Mouse (Mus musculus) left cerebral cortex, adult 11 months (tissue): ENCODE data around the gene Dusp1.

ENCODE experiments used
- DNase-seq: peaks from one replicate; pipeline ENCODE4 v3.0.0; 2022; ENCODE audit warnings: low spot score

Dusp1 gene

DNA sequence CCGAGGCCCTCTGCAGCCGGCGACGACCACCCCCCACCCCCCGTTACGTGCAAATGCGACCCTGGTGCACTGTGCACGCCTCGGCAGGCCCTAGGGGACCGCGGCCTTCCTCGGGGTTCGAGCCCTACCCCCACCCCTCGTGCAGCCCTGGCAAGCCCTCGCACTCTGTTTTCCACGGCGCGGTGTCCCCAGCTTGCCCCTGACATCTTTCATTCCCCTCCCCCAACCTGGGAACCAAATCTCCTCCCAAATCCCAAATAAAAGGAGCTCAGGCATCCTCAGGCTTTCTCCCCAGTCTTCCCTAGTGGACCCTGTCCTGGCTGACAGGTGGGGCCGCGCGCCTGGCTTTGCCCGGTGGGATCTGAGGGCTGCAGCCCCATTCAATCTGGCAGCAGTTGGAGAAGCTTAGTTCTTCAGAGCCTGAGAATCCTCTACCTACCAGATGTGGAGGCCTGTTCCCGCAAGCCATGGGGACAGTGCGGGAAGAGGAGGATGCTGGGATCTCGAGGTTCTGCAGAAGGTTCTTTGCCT, at the start of gene Dusp1:
Gene Dusp1, minus strand, starts transcription at position 478 of the 531 bp plus-strand sequence.
- no peak for DNase-seq

DNA sequence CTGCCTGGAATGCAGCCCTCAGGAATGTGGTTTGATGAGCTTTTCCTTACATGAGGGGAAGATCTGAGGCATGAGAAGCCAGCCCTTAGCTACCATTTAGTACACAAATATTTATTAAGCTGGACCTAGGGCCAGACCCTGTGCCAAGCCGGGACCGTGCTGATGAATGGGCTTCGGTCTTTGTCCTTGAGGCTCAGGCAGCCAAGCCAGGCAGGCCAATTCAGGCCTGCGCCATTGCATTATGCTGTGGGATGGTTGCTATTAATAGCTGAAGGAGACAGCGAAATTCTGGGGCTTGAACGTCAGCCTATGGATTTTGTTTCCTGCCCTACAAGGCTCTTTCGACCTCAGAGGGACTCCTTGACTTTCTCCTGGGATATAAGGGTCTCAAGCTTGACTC, 49.4 kb upstream of the Dusp1 start:
- no peak for DNase-seq

DNA sequence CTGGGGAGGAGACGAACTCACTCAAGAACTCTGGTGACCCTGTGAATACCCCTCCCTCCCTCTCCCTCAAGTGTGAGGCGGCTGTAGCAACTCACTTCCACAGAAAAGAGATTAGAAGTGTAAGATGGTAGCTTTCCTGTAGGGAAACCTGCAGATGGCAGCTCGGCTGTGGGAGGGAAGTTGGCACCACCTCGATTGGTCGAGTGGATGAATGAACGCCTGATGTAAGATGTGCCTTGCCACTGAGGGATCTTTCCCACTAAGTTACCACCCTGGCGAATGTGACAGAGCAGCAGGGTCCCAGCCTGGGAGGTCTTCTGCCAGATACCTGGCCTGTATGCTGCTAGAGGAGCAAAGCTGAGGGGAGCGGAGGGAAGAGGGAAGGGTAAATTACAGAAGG, 47.9 kb upstream of the Dusp1 start:
- peak; percentile 47 for DNase-seq

DNA sequence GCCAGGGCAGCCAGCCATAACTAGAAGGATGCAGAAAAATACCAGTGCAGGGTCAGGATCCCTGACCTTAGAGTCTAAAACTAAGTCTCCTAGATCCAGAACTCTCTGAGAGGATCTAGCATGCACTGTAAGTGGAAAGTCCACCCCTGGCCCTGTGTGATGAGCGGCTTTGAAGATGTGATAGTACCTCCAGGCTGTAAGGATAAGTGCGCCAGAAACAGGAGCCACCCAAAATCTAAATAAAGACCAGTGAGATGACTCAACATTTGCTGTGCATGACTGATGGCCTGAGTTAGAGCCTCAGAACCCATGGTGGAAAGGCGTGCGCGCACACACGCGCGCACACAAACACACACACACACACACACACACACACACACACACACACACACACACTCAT, 46.9 kb upstream of the Dusp1 start:
- no peak for DNase-seq

DNA sequence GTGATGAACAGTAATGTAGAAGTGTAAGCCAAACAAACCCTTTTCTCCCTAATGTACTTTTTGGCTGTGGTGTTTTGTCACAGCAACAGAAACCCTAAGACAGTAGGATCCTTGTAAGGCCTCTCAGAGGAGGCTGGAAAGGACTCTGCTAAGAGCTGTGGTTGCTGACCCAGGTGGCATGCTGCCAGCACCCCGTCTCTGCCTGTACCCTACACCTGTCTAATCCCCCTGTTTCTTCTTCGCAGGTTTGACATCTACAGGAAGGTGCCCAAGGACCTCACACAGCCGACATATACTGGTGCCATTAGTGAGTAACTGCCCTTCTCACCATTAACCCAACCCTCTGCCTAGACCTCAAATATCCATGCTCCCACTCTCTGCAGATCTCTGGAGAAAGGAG, 46.4 kb upstream of the Dusp1 start:
- no peak for DNase-seq

DNA sequence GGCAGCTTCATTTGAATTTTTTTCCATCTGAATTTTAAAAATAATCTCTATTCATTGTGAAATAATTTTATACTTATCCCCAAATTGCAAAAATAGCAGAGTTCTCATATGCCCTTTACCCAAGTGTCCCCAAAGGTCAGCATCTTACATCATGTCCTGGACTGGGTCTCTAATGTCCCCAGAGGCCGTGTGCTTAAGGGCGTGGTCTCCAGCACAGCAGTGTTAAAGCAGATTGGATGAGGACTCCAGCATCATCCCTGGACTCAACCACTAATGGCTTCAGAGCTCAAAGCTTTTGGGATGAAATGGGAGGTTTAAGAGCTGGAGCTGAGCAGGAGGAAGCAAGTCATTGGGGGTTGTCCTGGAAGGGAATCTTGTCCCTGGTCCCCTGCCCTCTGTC, 44.6 kb upstream of the Dusp1 start:
- no peak for DNase-seq

DNA sequence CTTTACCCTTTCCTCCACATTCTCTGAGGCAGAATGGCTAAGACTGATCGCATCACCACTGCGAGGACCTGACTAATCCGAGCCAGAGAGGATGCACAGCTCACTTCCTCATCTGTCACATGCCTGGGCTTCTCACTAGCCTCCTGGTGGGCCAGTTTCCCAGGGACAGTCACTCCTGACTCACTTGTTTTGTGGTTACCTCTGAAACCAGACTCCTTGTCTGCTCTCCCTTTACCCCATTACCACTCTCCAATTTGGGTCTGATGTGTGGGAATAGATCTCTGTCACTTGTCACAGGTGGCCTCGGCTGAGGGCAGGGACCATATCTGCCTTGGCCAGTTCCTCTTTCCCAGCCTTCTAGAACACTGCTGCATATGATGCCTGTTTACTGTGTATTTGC, 43.7 kb upstream of the Dusp1 start:
- no peak for DNase-seq

DNA sequence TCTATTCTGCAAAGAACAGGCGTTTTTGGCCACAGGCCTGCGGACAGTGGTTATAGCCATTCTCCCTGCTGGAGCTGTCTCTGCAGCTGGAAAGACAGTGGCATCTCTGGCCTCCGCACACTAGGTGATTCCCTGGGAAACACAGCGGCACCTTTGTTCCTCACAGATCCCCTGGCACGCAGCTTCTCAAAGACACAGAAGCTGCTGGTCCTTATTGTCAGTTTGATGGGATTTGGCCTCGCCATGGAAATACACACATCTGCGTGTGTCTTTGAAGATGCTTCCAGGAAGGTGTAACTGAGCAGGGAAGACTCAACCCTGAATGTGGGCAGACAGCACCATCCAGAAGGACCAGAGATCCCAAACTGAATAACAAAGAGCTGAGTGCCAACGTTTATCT, 41.4 kb upstream of the Dusp1 start:
- no peak for DNase-seq

DNA sequence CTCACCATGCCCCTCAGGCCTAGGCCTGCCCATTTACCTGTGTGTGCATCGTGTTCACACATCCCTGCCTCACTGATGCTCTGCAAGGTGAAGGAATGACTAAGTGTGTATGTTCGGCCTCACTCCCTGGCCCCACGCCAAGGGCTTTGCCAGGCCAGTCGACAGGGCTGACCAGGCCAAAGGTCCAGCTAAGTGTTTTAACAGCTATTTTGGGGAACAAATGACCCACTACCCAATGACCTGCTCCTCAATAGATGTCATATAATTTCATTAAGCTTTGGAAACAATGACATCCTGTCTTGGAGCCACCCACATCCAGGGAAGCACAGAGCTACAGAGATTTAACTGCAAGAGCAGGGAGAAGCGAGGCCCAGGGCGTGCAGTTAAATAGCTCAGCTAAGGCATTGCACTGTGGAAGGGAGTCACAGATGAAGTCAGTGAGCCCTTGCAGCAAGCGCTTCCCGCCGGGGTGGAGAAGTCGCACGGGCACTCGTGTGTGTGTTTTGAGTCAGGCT, 40.5 kb upstream of the Dusp1 start:
- DNase-seq = no peak

DNA sequence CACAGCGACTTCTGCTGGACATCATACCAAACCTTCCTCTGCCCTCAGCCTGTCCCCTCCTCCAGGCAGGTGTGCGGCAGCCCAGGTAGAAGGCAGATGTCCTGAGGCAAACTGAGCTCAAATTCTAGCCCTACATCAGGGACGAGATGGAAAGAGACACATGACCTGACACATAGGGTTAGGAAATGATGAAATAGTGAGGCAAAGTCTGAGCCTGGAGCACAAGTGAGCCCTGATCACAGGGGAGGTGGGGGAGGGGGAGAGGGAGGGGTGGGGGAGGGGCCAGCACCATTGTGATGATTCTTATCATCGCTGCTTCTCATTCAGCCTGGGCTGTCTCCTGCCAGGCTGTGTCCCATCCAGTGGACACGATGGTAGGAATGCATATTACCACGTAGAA, 40.0 kb upstream of the Dusp1 start:
- DNase-seq = no peak

DNA sequence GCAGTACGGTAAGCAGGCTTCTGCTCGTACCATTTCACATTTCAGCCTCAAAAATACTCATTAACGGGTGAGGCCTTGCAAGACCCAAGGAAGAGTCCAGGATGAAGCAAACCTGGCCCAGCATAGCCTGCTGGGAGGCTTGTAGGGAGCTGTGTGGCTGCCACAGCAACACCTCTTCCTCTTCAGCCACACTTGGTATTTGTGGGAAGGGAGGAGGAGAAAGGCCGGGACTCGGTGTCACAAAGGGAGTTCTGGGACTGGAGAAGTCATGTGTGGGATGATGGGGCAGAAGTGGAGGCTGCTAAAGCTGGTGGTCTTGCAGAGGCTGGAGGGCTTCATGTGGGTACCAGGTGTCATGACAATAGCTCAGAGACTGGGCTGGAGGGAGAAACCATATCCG, 39.6 kb upstream of the Dusp1 start:
- DNase-seq = no peak

DNA sequence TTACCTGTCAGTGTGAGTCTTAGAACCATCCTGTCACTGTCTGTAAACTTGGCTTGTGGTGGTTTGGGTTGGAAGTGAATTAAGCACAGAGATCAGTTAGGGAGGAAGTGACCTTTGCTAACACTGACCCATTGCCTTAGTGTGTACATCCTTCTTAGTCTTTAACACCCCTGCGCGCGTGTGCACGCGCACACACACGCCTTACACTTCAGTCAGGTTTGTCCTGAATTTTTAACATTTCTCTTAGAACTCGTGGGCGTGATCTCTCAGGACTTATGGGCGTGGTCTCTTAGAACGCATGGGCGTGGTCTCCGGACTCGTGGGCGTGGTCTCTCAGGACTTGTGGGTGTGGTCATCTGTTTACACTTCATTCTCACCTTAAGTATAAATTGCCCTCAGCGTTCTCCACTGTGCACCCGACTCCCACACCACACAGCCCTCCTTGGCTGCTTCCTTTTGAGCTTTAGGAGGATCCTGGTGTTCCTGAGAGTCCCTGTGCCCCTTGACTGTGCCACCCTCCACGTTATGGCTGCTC, 39.1 kb upstream of the Dusp1 start:
- no peak for DNase-seq

DNA sequence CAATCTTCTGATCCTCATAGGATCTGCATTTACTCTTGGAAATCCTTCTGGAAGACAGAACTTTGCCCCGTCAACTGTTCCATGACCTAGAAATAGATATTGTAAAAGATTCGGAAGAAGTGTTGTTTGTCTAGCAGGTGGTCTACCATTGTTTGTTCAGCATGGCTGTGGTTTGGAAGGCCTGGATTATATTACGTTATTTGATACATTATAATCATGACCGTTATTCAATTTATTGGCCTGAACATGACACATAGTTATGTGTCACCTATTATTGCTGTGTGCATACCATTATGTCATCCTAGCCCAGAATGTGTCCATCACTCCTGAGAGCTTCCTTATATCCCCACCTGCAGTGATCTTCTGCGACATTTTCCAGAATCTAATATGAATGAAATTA, 36.9 kb upstream of the Dusp1 start:
- DNase-seq = no peak

DNA sequence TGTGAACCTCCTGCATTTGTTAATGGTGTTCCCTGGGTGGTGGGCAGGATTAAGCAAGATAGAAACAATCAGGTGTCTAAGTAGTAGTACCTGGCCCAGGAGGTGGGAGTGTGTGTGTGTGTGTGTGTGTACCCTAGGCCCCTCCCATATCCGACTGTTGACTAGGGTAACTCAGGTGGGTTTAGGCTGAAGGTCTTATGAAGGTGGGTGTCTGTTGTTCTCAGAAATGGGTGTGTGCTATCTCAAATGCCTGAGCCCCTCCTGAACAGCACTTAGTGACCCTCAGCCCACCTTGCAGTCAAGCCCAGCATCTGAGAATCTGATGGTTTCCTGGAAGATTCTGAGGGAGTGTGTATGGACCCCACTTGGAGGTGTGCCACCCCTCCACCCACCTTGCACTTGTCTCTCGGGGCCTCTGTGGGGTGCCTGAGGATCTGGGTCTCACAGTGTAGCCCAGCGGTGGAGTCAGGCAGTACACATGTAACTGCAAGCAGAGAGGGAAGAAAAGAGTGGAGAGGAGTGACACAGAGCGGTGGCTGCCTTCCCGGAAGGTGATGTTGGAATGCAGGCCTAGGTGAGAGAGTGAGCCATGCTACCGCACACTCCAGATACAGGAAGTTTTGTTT, 35.0 kb upstream of the Dusp1 start:
- no peak for DNase-seq

DNA sequence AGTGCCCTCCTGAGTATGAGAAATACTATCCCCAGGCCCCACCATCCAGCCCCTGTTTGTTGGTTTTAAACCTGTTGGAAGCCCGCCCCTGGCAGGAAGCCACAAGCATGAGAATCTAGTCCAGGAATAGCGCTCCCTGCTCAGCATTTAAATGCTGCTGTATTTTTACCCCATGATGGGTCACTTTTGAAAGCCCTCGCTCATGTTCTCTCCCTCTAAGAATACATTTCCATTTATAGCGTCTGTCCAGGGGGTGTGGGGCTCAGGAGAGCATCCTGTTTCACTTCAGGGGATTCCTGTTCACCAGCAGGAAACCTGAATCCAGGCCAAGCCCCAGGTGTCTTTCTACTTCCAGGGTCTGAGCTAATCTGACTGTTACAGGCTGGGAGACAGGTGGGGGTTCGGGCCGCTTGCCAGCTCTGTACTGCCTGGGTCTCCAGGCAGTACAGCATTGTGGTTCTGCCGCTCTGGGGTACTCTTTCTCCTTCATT, 34.3 kb upstream of the Dusp1 start:
- no peak for DNase-seq

DNA sequence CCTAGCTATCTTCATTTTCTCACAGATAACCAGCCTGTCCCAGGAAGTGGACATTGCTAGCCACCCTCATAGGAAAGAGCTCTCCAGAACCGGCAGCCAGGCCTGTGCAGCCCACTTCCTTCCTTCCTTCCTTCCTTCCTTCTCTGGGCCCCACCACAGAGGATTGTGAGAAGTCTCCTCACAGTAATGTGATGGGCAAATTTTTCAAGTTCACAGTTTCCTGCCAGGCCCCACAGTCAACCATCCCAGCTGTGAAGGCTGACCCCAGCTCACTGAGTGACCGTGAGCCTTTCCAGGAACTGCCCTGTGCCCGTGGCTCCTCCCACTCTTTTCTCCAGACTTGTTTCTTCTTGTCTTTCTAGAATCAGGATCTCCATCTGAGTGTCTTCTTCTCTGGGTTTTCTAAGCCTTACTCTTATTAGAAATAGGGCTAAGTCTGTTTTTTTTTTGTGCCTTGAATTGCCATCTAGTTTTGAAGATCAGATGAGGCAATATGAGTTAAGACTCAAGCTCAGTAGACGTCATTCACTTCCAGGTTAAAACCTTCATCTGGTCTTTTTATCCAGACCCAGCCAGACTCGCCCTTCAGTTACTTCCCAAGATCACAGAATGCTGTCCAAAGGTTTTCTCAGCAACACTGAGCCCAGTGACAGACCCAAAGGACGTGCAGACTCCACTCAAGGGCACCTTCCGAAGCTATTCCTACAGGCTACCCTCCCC, 33.7 kb upstream of the Dusp1 start:
- DNase-seq = no peak

DNA sequence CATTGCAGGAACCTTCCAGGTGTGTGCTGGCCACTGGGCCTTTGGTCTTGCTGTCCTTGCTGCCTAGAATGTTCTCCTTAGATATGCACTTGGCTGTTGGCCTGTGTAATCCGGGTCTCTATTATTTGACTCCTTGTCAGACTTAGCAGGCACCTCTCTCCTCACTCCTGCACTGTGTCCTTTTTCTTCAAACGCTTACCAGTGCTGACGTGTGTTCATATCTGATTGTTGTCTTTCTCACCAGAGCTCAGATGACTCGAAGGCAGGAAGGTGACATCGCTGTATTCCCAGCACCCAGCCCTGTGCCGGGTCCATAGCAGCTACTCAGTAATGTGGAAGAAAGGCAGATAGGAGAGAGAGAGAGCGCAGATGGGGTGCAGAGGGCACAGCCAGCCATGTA, 33.0 kb upstream of the Dusp1 start:
- no peak for DNase-seq

DNA sequence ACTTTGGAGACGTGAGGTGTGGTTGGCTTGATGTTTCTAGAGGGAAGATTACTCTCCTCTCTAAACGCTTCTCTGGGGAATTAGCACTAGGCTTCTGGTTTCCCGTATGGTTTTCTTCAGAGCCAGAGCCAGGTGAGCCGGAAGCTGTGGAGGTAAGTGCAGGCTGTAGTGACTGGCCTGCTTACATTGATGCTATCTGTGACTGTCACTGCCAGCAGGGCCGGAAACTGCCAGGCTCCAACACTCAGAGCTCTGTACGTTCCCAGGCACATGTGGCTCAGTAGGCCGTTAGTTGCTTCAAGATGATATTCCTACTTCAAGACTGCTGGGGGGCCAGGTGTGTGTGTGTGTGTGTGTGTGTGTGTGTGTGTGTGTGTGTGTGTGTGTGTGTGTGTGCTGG, 32.2 kb upstream of the Dusp1 start:
- no peak for DNase-seq

DNA sequence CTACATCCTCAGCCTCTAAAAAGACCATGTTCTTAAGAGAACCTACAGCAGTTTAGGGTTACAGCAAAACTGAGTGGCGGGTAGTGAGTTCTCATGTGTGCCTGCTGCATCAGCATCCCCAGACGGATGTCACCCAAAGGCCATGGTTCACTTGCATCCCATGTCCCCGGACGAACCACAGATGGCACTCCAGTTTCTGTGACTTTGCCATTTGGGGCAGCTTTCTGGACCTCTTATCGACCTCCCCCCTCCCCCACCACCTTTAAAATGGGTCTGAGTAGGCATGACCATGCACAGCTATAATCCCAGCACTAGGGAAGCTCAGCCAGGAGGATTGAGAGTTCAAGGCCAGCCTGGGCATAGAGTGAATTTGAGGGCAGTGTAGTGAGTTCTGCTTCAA, 31.3 kb upstream of the Dusp1 start:
- DNase-seq = no peak

DNA sequence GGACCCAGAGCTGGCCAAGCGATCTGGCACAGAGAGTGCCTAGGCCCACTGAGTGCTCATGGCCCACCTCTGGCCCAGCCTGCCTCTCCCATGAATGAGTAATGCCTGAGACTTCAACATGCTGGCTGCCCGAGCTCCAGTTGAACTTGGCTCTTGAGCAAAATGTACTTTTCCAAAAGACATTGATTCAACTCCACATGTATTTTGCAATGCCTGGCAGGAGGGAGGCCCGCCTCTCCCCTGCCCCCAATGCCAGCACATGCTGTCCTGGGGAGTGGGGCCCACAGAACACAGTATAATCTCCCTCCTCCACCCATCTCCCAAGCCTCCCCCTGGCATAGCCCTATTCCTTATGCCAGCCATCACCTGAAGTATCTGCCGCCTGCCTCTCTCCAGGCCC, 30.6 kb upstream of the Dusp1 start:
- DNase-seq = no peak

DNA sequence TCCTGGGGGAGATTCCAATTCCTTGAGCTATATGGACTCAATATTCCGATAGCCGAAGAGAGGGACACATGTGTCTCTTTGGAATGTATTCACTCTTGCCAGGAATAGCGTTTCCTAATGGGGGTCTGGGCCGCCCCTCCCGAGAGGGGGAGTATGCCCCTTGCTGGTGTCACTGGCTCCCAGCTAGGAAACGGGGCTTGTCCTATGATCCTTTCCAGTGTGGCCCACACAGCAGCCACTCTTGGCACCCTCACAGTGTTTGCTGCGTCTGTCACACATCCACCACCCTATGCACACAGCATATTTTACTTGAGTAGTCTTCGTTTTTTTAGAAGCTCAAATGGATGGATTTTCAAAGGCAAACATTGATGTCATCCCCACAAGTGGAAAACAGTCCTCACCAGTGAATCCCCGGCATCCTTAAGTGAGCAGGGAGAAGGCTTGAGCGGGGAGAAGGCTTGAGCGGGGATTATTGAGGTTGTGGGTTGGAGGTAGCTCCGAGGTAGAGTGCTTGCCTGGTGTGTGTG, 26.1 kb upstream of the Dusp1 start:
- DNase-seq = no peak

DNA sequence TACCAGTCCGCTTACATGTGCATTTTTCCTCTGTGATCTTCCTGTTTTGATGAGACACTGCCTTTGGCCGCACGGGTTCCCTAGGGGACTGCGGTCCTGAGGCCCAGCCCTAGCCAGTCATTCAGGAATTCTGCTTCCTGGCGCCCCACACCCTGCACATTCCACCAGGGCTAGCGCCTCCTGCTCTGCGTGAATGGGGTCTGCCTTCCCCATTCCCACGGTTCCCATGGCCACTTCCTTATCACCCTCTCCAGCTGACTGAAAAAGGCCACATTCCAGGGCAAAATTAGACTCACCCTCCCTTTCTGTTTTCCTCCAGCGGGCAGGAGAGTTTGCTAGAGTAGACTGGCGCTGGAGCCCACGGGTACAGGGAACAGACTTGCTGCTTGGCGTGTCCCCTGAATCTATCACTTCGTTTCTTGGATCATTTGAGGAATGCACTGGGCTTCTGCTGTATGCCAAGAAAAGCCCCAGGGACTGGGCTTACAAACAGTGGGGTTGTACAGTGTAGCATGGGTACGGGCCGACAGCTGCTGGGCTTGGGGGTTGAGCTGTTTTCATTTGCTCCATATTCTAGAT, 22.7 kb upstream of the Dusp1 start:
- no peak for DNase-seq

DNA sequence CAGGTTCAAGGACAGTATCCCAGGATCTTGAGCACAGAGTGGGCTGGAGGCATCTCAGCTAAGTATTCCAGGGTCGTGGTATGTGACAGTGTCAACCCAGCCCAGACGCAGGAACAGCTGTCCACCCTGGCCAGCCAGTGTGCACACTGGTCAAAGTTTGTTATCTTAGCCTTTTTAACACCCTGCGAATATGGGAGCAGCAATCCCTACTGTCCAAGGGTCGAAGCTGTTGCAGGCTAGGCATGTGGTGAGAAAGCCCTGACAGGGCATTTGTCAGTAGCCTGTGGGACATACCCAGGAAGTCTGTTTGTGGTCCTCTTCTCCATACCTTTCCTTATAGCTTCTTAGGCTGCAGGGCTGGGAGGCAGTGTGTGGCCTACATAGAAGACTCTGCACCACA, 22.1 kb upstream of the Dusp1 start:
- DNase-seq = no peak
